Mouse (Mus musculus): ENCODE data around the gene Hibadh. TPM values are rescaled to one million over a fixed set of nuclear protein-coding genes. Genes with fewer than 3 reads are reported as not detected.
"Not testable (repeated sequence)": the region's sequence is repeated elsewhere in the genome, so short reads cannot be mapped to it uniquely, and the experiment has no call there.

Gene Hibadh
- total RNA-seq (2021): 166 and 179 TPM in 2 replicates
- long read RNA-seq, transcript Hibadh-201 (8 exons, 1,825 nt): major isoform, 394 of 425 reads
- long read RNA-seq, partial matches to known transcripts: 8 of 425 reads
- long read RNA-seq, other reads (novel, unspliced or antisense): 23 of 425 reads

GRCm38 (mm10) chr6:52640224-52640712, at the start of gene Hibadh:
TSS of gene Hibadh (minus strand) at chr6:52640389.
- DNase-seq: peak; percentile 98

- DNase-seq: no peak
These were observed 46.8 kb upstream of the Hibadh start for GRCm38 (mm10) chr6:52686901-52687500.

GRCm38 (mm10) chr6:52682607-52683006, 42.4 kb upstream of the Hibadh start:
- DNase-seq: no peak

GRCm38 (mm10) chr6:52681847-52682485, 41.8 kb upstream of the Hibadh start:
- DNase-seq: no peak

- no peak for DNase-seq
These were observed 40.4 kb upstream of the Hibadh start for GRCm38 (mm10) chr6:52680458-52681032.

GRCm38 (mm10) chr6:52679565-52679964, 39.4 kb upstream of the Hibadh start:
- no peak for DNase-seq

GRCm38 (mm10) chr6:52677534-52677933, 37.3 kb upstream of the Hibadh start:
- DNase-seq: not testable (repeated sequence)

GRCm38 (mm10) chr6:52675222-52675921, 35.2 kb upstream of the Hibadh start:
- no peak for DNase-seq

- no peak for DNase-seq
These were observed 34.4 kb upstream of the Hibadh start for GRCm38 (mm10) chr6:52674541-52674940.

GRCm38 (mm10) chr6:52673706-52674105, 33.5 kb upstream of the Hibadh start:
- no peak for DNase-seq

- DNase-seq: no peak
These were observed 32.4 kb upstream of the Hibadh start for GRCm38 (mm10) chr6:52672539-52672938.

GRCm38 (mm10) chr6:52671791-52672190, 31.6 kb upstream of the Hibadh start:
- DNase-seq: no peak

GRCm38 (mm10) chr6:52669878-52670277, 29.7 kb upstream of the Hibadh start:
- DNase-seq: not testable (repeated sequence)

- DNase-seq: no peak
These were observed 27.5 kb upstream of the Hibadh start for GRCm38 (mm10) chr6:52667641-52668040.

GRCm38 (mm10) chr6:52663021-52663420, 22.8 kb upstream of the Hibadh start:
- peak; percentile 25 for DNase-seq

GRCm38 (mm10) chr6:52655266-52655665, 15.1 kb upstream of the Hibadh start:
- DNase-seq: no peak

- no peak for DNase-seq
These were observed 8.6 kb upstream of the Hibadh start for GRCm38 (mm10) chr6:52648806-52649205.

- no peak for DNase-seq
These were observed 7.8 kb upstream of the Hibadh start for GRCm38 (mm10) chr6:52648031-52648430.

GRCm38 (mm10) chr6:52645926-52646325, 5.7 kb upstream of the Hibadh start:
- DNase-seq: no peak

GRCm38 (mm10) chr6:52642152-52642551, 2.0 kb upstream of the Hibadh start:
- DNase-seq: no peak

- no peak for DNase-seq
These were observed 887 bp upstream of the Hibadh start for GRCm38 (mm10) chr6:52641076-52641475.

- no peak for DNase-seq
These were observed 504 bp downstream of the Hibadh start for GRCm38 (mm10) chr6:52639546-52640223.
